Mouse (Mus musculus): ENCODE measurements around the gene 1700125H20Rik. TPM values are rescaled to one million over a fixed set of nuclear protein-coding genes. Genes with fewer than 3 reads are reported as not detected.

The 1700125H20Rik gene
- total and polyA plus RNA-seq, 3 experiments = not detected

- Histone ChIP-seq H3K9ac (ENCODE audit: low read depth, low read length) (no peak overlapping the region), H3K27me3 (ENCODE audit: control insufficient read depth, insufficient read depth, low read length) (no peaks in the 10 kb centered on the region), H3K4me1 (ENCODE audit: control insufficient read depth, insufficient read depth, low read length) (no peaks in the 10 kb centered on the region), H3K27ac (no peak overlapping the region), H3K79me2 (replicated peaks; ENCODE audit: control insufficient read depth, insufficient read depth, low read length) (no peaks in the 10 kb centered on the region), H3K36me3 (ENCODE audit: control insufficient read depth, insufficient read depth, low read length) (peaks cover 2% of the 10 kb centered on the region), H3K4me3 (no peak overlapping the region)
- WGBS = 92% methylated on average over 11 of the region's 11 CpGs
- DNase-seq = no peak
- TF ChIP-seq POLR2A (IDR thresholded peaks at IDR 0.05; ENCODE audit: insufficient read depth, low read depth, low read length) (no peak), CTCF (IDR thresholded peaks at IDR 0.05) (no peak)
- intact Hi-C loops (cut with DNase I) = no loop called here
Measured at GRCm38 (mm10) chr11:85194206-85194605, 24.0 kb downstream of the 1700125H20Rik start.

GRCm38 (mm10) chr11:85196046-85196445 is 25.8 kb downstream of the 1700125H20Rik start:
- Histone ChIP-seq H3K9ac (ENCODE audit: low read depth, low read length) (no peak overlapping the region), H3K27me3 (ENCODE audit: control insufficient read depth, insufficient read depth, low read length) (no peaks in the 10 kb centered on the region), H3K27ac (no peak overlapping the region), H3K4me1 (ENCODE audit: control insufficient read depth, insufficient read depth, low read length) (no peaks in the 10 kb centered on the region), H3K4me3 (no peak overlapping the region), H3K36me3 (ENCODE audit: control insufficient read depth, insufficient read depth, low read length) (peaks cover 4% of the 10 kb centered on the region), H3K79me2 (replicated peaks; ENCODE audit: control insufficient read depth, insufficient read depth, low read length) (no peaks in the 10 kb centered on the region)
- TF ChIP-seq POLR2A (IDR thresholded peaks at IDR 0.05; ENCODE audit: insufficient read depth, low read depth, low read length) (no peak), CTCF (IDR thresholded peaks at IDR 0.05) (no peak), EP300 (IDR thresholded peaks at IDR 0.05; ENCODE audit: insufficient read depth, low read depth, low read length) (no peak)
- DNase-seq = no peak
- 87% methylated on average over 9 of the region's 9 CpGs for WGBS
- intact Hi-C loops (cut with DNase I) = no loop called here

- Histone ChIP-seq H3K36me3 (ENCODE audit: control insufficient read depth, insufficient read depth, low read length) (peaks cover 4% of the 10 kb centered on the region), H3K4me1 (ENCODE audit: control insufficient read depth, insufficient read depth, low read length) (no peaks in the 10 kb centered on the region), H3K79me2 (replicated peaks; ENCODE audit: control insufficient read depth, insufficient read depth, low read length) (no peaks in the 10 kb centered on the region), H3K9ac (ENCODE audit: low read depth, low read length) (no peak overlapping the region), H3K27me3 (ENCODE audit: control insufficient read depth, insufficient read depth, low read length) (no peaks in the 10 kb centered on the region), H3K4me3 (no peak overlapping the region), H3K27ac (no peak overlapping the region)
- no peak for TF ChIP-seq CTCF (IDR thresholded peaks at IDR 0.05)
- no peak for TF ChIP-seq EP300 (IDR thresholded peaks at IDR 0.05; ENCODE audit: insufficient read depth, low read depth, low read length)
- TF ChIP-seq POLR2A (IDR thresholded peaks at IDR 0.05; ENCODE audit: insufficient read depth, low read depth, low read length) = no peak
- no peak for DNase-seq
- WGBS = 85% methylated on average over 2 of the region's 2 CpGs
- intact Hi-C loops (cut with DNase I) = no loop called here
Measured at GRCm38 (mm10) chr11:85198906-85199305, 28.7 kb downstream of the 1700125H20Rik start.

GRCm38 (mm10) chr11:85206231-85206630 is 36.0 kb downstream of the 1700125H20Rik start:
- H3K27ac ChIP-seq = no peak overlapping the region
- no peak overlapping the region for H3K9ac ChIP-seq (ENCODE audit: low read depth, low read length)
- no peak for DNase-seq
- 0 out of 2 replicates have a peak, but pooled peaks cover 2% of the 10 kb centered on the region for H3K79me2 ChIP-seq (replicated peaks; ENCODE audit: control insufficient read depth, insufficient read depth, low read length)
- intact Hi-C loops (cut with DNase I) = no loop called here
- H3K36me3 ChIP-seq (ENCODE audit: control insufficient read depth, insufficient read depth, low read length) = no peaks in the 10 kb centered on the region
- TF ChIP-seq CTCF (IDR thresholded peaks at IDR 0.05) = no peak
- no peak for TF ChIP-seq EP300 (IDR thresholded peaks at IDR 0.05; ENCODE audit: insufficient read depth, low read depth, low read length)
- no peak for TF ChIP-seq POLR2A (IDR thresholded peaks at IDR 0.05; ENCODE audit: insufficient read depth, low read depth, low read length)
- H3K4me3 ChIP-seq = no peak overlapping the region
- H3K27me3 ChIP-seq (ENCODE audit: control insufficient read depth, insufficient read depth, low read length) = no peaks in the 10 kb centered on the region
- no peaks in the 10 kb centered on the region for H3K4me1 ChIP-seq (ENCODE audit: control insufficient read depth, insufficient read depth, low read length)

- DNase-seq = no peak
- TF ChIP-seq POLR2A (IDR thresholded peaks at IDR 0.05; ENCODE audit: insufficient read depth, low read depth, low read length) = no peak
- no peak for TF ChIP-seq EP300 (IDR thresholded peaks at IDR 0.05; ENCODE audit: insufficient read depth, low read depth, low read length)
- TF ChIP-seq CTCF (IDR thresholded peaks at IDR 0.05) = no peak
- no peak overlapping the region for H3K27ac ChIP-seq
- H3K4me1 ChIP-seq (ENCODE audit: control insufficient read depth, insufficient read depth, low read length) = no peaks in the 10 kb centered on the region
- no peak overlapping the region for H3K9ac ChIP-seq (ENCODE audit: low read depth, low read length)
- intact Hi-C loops (cut with DNase I) = no loop called here
- H3K27me3 ChIP-seq (ENCODE audit: control insufficient read depth, insufficient read depth, low read length) = no peaks in the 10 kb centered on the region
- no peak overlapping the region for H3K4me3 ChIP-seq
- H3K36me3 ChIP-seq (ENCODE audit: control insufficient read depth, insufficient read depth, low read length) = peaks cover 9% of the 10 kb centered on the region
- 0 out of 2 replicates have a peak, but pooled peaks cover 2% of the 10 kb centered on the region for H3K79me2 ChIP-seq (replicated peaks; ENCODE audit: control insufficient read depth, insufficient read depth, low read length)
- WGBS = 89% methylated on average over 2 of the region's 2 CpGs
Measured at GRCm38 (mm10) chr11:85211151-85211550, 40.9 kb downstream of the 1700125H20Rik start.

GRCm38 (mm10) chr11:85213215-85213614 is 43.0 kb downstream of the 1700125H20Rik start:
- intact Hi-C loops (cut with DNase I) = no loop called here

More at GRCm38 (mm10) chr11:85213215-85213614, 43.0 kb downstream of the 1700125H20Rik start:
- no peak overlapping the region for H3K27ac ChIP-seq
- H3K4me1 ChIP-seq (ENCODE audit: control insufficient read depth, insufficient read depth, low read length) = no peaks in the 10 kb centered on the region
- H3K4me3 ChIP-seq = no peak overlapping the region
- WGBS = 74% methylated on average over 2 of the region's 2 CpGs
- no peak overlapping the region for H3K9ac ChIP-seq (ENCODE audit: low read depth, low read length)
- H3K27me3 ChIP-seq (ENCODE audit: control insufficient read depth, insufficient read depth, low read length) = no peaks in the 10 kb centered on the region
- H3K79me2 ChIP-seq (replicated peaks; ENCODE audit: control insufficient read depth, insufficient read depth, low read length) = no peaks in the 10 kb centered on the region
- no peak for TF ChIP-seq POLR2A (IDR thresholded peaks at IDR 0.05; ENCODE audit: insufficient read depth, low read depth, low read length)
- no peak for TF ChIP-seq EP300 (IDR thresholded peaks at IDR 0.05; ENCODE audit: insufficient read depth, low read depth, low read length)
- no peak for TF ChIP-seq CTCF (IDR thresholded peaks at IDR 0.05)
- no peak for DNase-seq
- H3K36me3 ChIP-seq (ENCODE audit: control insufficient read depth, insufficient read depth, low read length) = peaks cover 9% of the 10 kb centered on the region
